Mouse (Mus musculus): ENCODE results near the gene Hras.

Gene Hras

GRCm38 (mm10) chr7:141193948-141194347 lies at the start of gene Hras, which contains the start of gene Lrrc56:
Gene Hras (minus strand): TSS chr7:141194005.
Gene Lrrc56 (plus strand): TSS chr7:141194157.
- DNase-seq (ENCODE audit: low read depth, low spot score) = peak; percentile 92

GRCm38 (mm10) chr7:141231551-141231950 lies 37.7 kb upstream of the Hras start:
- DNase-seq (ENCODE audit: low read depth, low spot score) = no peak

GRCm38 (mm10) chr7:141231111-141231510 lies 37.3 kb upstream of the Hras start:
- DNase-seq (ENCODE audit: low read depth, low spot score) = no peak

- DNase-seq (ENCODE audit: low read depth, low spot score) = no peak
These were observed 36.8 kb upstream of the Hras start for GRCm38 (mm10) chr7:141230570-141230969.

GRCm38 (mm10) chr7:141229702-141230101 lies 35.9 kb upstream of the Hras start:
- no peak for DNase-seq (ENCODE audit: low read depth, low spot score)

- peak; percentile 91 for DNase-seq (ENCODE audit: low read depth, low spot score)
These were observed 34.7 kb upstream of the Hras start, which contains the start of gene Phrf1 for GRCm38 (mm10) chr7:141228279-141229067. Gene Phrf1 (plus strand): TSS chr7:141228784.

- no peak for DNase-seq (ENCODE audit: low read depth, low spot score)
These were observed 34.0 kb upstream of the Hras start for GRCm38 (mm10) chr7:141227796-141228195.

- DNase-seq (ENCODE audit: low read depth, low spot score) = no peak
These were observed 32.7 kb upstream of the Hras start for GRCm38 (mm10) chr7:141226535-141226934.

- DNase-seq (ENCODE audit: low read depth, low spot score) = no peak
These were observed 29.0 kb upstream of the Hras start for GRCm38 (mm10) chr7:141222696-141223215.

GRCm38 (mm10) chr7:141222126-141222467 lies 28.3 kb upstream of the Hras start:
- DNase-seq (ENCODE audit: low read depth, low spot score) = no peak

- DNase-seq (ENCODE audit: low read depth, low spot score) = peak; percentile 92
These were observed 27.7 kb upstream of the Hras start for GRCm38 (mm10) chr7:141221249-141222125.

- no peak for DNase-seq (ENCODE audit: low read depth, low spot score)
These were observed 26.6 kb upstream of the Hras start for GRCm38 (mm10) chr7:141220377-141220776.

GRCm38 (mm10) chr7:141219558-141220099 lies 25.8 kb upstream of the Hras start:
- DNase-seq (ENCODE audit: low read depth, low spot score) = no peak

GRCm38 (mm10) chr7:141218557-141219133 lies 24.8 kb upstream of the Hras start:
- DNase-seq (ENCODE audit: low read depth, low spot score) = no peak

- no peak for DNase-seq (ENCODE audit: low read depth, low spot score)
These were observed 24.3 kb upstream of the Hras start for GRCm38 (mm10) chr7:141218141-141218540.

GRCm38 (mm10) chr7:141217343-141218013 lies 23.7 kb upstream of the Hras start:
- no peak for DNase-seq (ENCODE audit: low read depth, low spot score)

GRCm38 (mm10) chr7:141216894-141217293 lies 23.1 kb upstream of the Hras start:
- DNase-seq (ENCODE audit: low read depth, low spot score) = no peak

GRCm38 (mm10) chr7:141215880-141216733 lies 22.3 kb upstream of the Hras start:
- DNase-seq (ENCODE audit: low read depth, low spot score) = no peak

- peak; percentile 46 for DNase-seq (ENCODE audit: low read depth, low spot score)
These were observed 21.5 kb upstream of the Hras start, which contains the start of gene Rassf7 for GRCm38 (mm10) chr7:141215101-141215879. Gene Rassf7 (plus strand): TSS chr7:141215860.
